Mouse (Mus musculus) testis, adult 2 months (tissue): ENCODE measurements at regions not wholly inside any gene's neighbourhood (a gene's known extent, or its start where the extent isn't known, plus 50 kb on each side); places are given as distances from the start of the nearest gene placed in this dataset.

ENCODE experiments used
- CTCF ChIP-seq: fragments of 200-500 bp; IDR thresholded peaks from 2 replicates; pipeline ENCODE4 v1.5.1; 2012; ENCODE audit warnings: low read depth, mild to moderate bottlenecking, inconsistent platforms, low read length, moderate library complexity; ENCODE audit not compliant: control insufficient read depth, insufficient read depth, insufficient replicate concordance
- POLR2A ChIP-seq: fragments of 200-500 bp; IDR thresholded peaks from 2 replicates; pipeline ENCODE4 v1.6.1; 2012; ENCODE audit warnings: low read depth, mild to moderate bottlenecking, inconsistent platforms, low read length, moderate library complexity; ENCODE audit not compliant: control insufficient read depth

DNA sequence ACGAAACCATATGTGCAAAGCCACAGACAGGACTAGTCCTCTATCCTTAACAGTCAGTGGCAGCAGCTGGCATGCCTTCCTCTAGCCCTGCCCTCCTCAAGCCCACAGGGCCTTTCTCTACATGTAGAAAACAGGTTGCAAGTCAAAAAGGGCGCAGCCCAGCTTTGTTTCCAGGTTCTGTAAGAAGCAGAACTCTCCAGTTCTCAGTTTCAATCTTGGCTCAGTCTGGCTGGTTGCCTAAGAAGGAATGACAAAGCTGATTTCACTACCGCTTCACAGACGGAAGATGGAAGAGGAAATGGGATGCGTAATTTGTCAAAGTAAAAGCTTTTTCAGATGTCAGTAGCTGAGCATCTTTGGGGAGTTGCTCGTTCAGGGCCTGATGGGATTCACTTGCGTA, 92.9 kb downstream of the Stk35 start:
- TF ChIP-seq CTCF, result no peak
- TF ChIP-seq POLR2A, result no peak
